Mouse (Mus musculus) megakaryocyte-erythroid progenitor cell, adult 5-6 weeks (primary cell): ENCODE measurements at regions not wholly inside any gene's neighbourhood (a gene's known extent, or its start where the extent isn't known, plus 50 kb on each side); places are given as distances from the start of the nearest gene placed in this dataset.
"Not testable (repeated sequence)": the region's sequence is repeated elsewhere in the genome, so short reads cannot be mapped to it uniquely, and the experiment has no call there.

ENCODE experiments used
- ATAC-seq: replicated peaks from 2 replicates; pipeline ENCODE4 v1.8.0; 2016; ENCODE audit warnings: mild to moderate bottlenecking, inconsistent platforms; ENCODE audit not compliant: severe bottlenecking, poor library complexity, low FRiP score, low TSS enrichment

- not testable (repeated sequence) for ATAC-seq
Observed at GRCm38 (mm10) chr13:12940911-12941310, 64.3 kb downstream of the Prl2c2 start.

- ATAC-seq = peak; percentile 56; the same call in 1 of the 2 replicates
Observed at GRCm38 (mm10) chr13:12935103-12935502, 70.1 kb downstream of the Prl2c2 start.

GRCm38 (mm10) chr13:12931907-12932617 lies 73.1 kb downstream of the Prl2c2 start:
- not testable (repeated sequence) for ATAC-seq

- ATAC-seq = no peak
Observed at GRCm38 (mm10) chr13:12930566-12930965, 74.6 kb downstream of the Prl2c2 start.

GRCm38 (mm10) chr13:12929806-12930205 lies 75.4 kb downstream of the Prl2c2 start:
- no peak for ATAC-seq

- no peak for ATAC-seq
Observed at GRCm38 (mm10) chr13:12927587-12928345, 77.4 kb downstream of the Prl2c2 start.

- ATAC-seq = peak; percentile 46; the same call in 1 of the 2 replicates
Observed at GRCm38 (mm10) chr13:12925604-12926003, 79.6 kb downstream of the Prl2c2 start.

- ATAC-seq = no peak
Observed at GRCm38 (mm10) chr13:12912902-12913301, 92.3 kb downstream of the Prl2c2 start.

GRCm38 (mm10) chr13:12906151-12906550 lies 99.0 kb downstream of the Prl2c2 start:
- no peak for ATAC-seq

GRCm38 (mm10) chr13:12889631-12890030 lies 89.8 kb upstream of the Prl2c3 start:
- not testable (repeated sequence) for ATAC-seq

- not testable (repeated sequence) for ATAC-seq
Observed at GRCm38 (mm10) chr13:12879506-12879905, 79.6 kb upstream of the Prl2c3 start.

- ATAC-seq = not testable (repeated sequence)
Observed at GRCm38 (mm10) chr13:12864946-12865345, 65.1 kb upstream of the Prl2c3 start.

- ATAC-seq = peak; percentile 37; the same call in 1 of the 2 replicates
Observed at GRCm38 (mm10) chr13:12864263-12864662, 64.4 kb upstream of the Prl2c3 start.

GRCm38 (mm10) chr13:12863542-12863941 lies 63.7 kb upstream of the Prl2c3 start:
- not testable (repeated sequence) for ATAC-seq

- ATAC-seq = not testable (repeated sequence)
Observed at GRCm38 (mm10) chr13:12860954-12861353, 61.1 kb upstream of the Prl2c3 start.

GRCm38 (mm10) chr13:12859930-12860329 lies 60.1 kb upstream of the Prl2c3 start:
- ATAC-seq = not testable (repeated sequence)
